Mouse (Mus musculus): ENCODE results near the gene Clmp.

DNA sequence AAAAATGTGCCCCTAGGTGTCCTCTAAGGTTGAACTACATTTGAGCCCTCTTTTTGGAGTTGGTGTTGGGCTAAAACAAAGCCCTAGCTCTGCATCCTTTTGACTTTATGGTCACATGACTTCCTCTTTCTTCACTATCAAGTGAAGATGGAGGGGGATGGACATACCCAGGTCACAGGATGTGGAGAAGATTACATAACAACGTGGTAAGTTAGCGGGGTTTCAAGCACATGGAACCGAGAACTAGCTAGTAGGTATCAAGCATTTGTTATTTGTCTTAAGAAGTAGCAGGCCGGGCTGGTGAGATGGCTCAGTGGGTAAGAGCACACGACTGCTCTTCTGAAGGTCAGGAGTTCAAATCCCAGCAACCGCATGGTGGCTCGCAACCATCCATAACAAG, 128.3 kb downstream of the Clmp start:
- no peak for TF ChIP-seq CTCF (IDR thresholded peaks at IDR 0.05; ENCODE audit: control insufficient read depth, insufficient read depth, low read length)
- no peak for TF ChIP-seq POLR2A (IDR thresholded peaks at IDR 0.05; ENCODE audit: borderline replicate concordance, control insufficient read depth, low read depth, low read length)
